Mouse (Mus musculus) heart, adult 8-10 months (tissue): ENCODE measurements around the gene Grasp. TPM values are rescaled to one million over a fixed set of nuclear protein-coding genes. Genes with fewer than 3 reads are reported as not detected.
A peak's percentile ranks its signal among the peaks of the same experiment; 100 is the strongest.

ENCODE experiments used
- DNase-seq: peaks from one replicate; pipeline ENCODE4 v3.0.0; 2022; ENCODE audit warnings: low spot score
- total RNA-seq, 4 experiments: library from RNA; stranded (reverse); gene quantifications; 2 replicates each; pipeline ENCODE4 v1.2.4; 2022

Gene Grasp
- total RNA-seq, 4 experiments from 2014 or later = 7.6 to 10.2 (median 9.5) TPM

- no peak for DNase-seq
Measured at GRCm38 (mm10) chr15:101247155-101247498, 23.1 kb downstream of the Grasp start.

- DNase-seq = no peak
Measured at GRCm38 (mm10) chr15:101248029-101248710, 24.2 kb downstream of the Grasp start.

- DNase-seq = no peak
Measured at GRCm38 (mm10) chr15:101250220-101250800, 26.3 kb downstream of the Grasp start.

- DNase-seq = no peak
Measured at GRCm38 (mm10) chr15:101251930-101252329, 27.9 kb downstream of the Grasp start.

- DNase-seq = no peak
Measured at GRCm38 (mm10) chr15:101252614-101253013, 28.6 kb downstream of the Grasp start.

- no peak for DNase-seq
Measured at GRCm38 (mm10) chr15:101253563-101253885, 29.5 kb downstream of the Grasp start.

GRCm38 (mm10) chr15:101253886-101254795 is 30.2 kb downstream of the Grasp start, which contains the start of gene Nr4a1:
TSS of gene Nr4a1 (plus strand) at chr15:101254269.
- peak; percentile 84 for DNase-seq

- DNase-seq = no peak
Measured at GRCm38 (mm10) chr15:101255842-101256462, 32.0 kb downstream of the Grasp start.

- DNase-seq = no peak
Measured at GRCm38 (mm10) chr15:101256463-101257206, 32.6 kb downstream of the Grasp start.

- DNase-seq = no peak
Measured at GRCm38 (mm10) chr15:101258420-101258819, 34.4 kb downstream of the Grasp start.

- no peak for DNase-seq
Measured at GRCm38 (mm10) chr15:101259922-101260321, 35.9 kb downstream of the Grasp start.

GRCm38 (mm10) chr15:101260387-101260786 is 36.4 kb downstream of the Grasp start:
- peak; percentile 90 for DNase-seq

GRCm38 (mm10) chr15:101260874-101261622 is 37.1 kb downstream of the Grasp start:
- DNase-seq = peak; percentile 46

GRCm38 (mm10) chr15:101262502-101262901 is 38.5 kb downstream of the Grasp start:
- peak; percentile 65 for DNase-seq

- DNase-seq = peak; percentile 94
Measured at GRCm38 (mm10) chr15:101266132-101266963, 42.4 kb downstream of the Grasp start.

GRCm38 (mm10) chr15:101267053-101268032 is 43.4 kb downstream of the Grasp start:
- DNase-seq = peak; percentile 46

- no peak for DNase-seq
Measured at GRCm38 (mm10) chr15:101270101-101270820, 46.3 kb downstream of the Grasp start.

- no peak for DNase-seq
Measured at GRCm38 (mm10) chr15:101271107-101271506, 47.1 kb downstream of the Grasp start.
